Mouse (Mus musculus): Measurements from ENCODE around the gene Aebp2. TPM values are rescaled to one million over a fixed set of nuclear protein-coding genes. Genes with fewer than 3 reads are reported as not detected.

Aebp2 gene
- polyA plus RNA-seq, 1 experiment = 27.1 TPM

- H3ac ChIP-seq (ENCODE audit: control insufficient read depth, insufficient read length, low read depth) = no peak overlapping the region
- no peaks in the 10 kb centered on the region for H3K79me2 ChIP-seq (ENCODE audit: control insufficient read depth, insufficient read depth)
- H3K79me3 ChIP-seq (ENCODE audit: low read depth) = no peaks in the 10 kb centered on the region
- H3K4me3 ChIP-seq (ENCODE audit: insufficient read depth, poor library complexity, severe bottlenecking) = no peak overlapping the region
- no peak for TF ChIP-seq CTCF (IDR thresholded peaks at IDR 0.05; ENCODE audit: control insufficient read depth, insufficient read depth, insufficient read length)
- no peak for TF ChIP-seq CEBPB (IDR thresholded peaks at IDR 0.05; ENCODE audit: low read depth)
- no peak for TF ChIP-seq FOSL1 (IDR thresholded peaks at IDR 0.05; ENCODE audit: insufficient read depth, low read length, poor library complexity, severe bottlenecking)
- no peak for TF ChIP-seq USF1 (IDR thresholded peaks at IDR 0.05; ENCODE audit: low read depth)
- no peak for TF ChIP-seq MYOG (IDR thresholded peaks at IDR 0.05; ENCODE audit: control insufficient read depth, extremely low read depth, insufficient read length)
- no peak for TF ChIP-seq MYOD1 (IDR thresholded peaks at IDR 0.05; ENCODE audit: control insufficient read depth, insufficient read length, low read depth)
- H3K36me3 ChIP-seq (ENCODE audit: control insufficient read depth, insufficient read depth) = no peaks in the 10 kb centered on the region
- no peaks in the 10 kb centered on the region for H3K27me3 ChIP-seq (ENCODE audit: control insufficient read depth, insufficient read depth, insufficient read length)
Observed at GRCm38 (mm10) chr6:140610117-140610516, 12.3 kb upstream of the Aebp2 start.

- H3K36me3 ChIP-seq (ENCODE audit: control insufficient read depth, insufficient read depth) = no peaks in the 10 kb centered on the region
- H3K27me3 ChIP-seq (ENCODE audit: control insufficient read depth, insufficient read depth, insufficient read length) = no peaks in the 10 kb centered on the region
Observed at GRCm38 (mm10) chr6:140611282-140611681, 11.2 kb upstream of the Aebp2 start.

GRCm38 (mm10) chr6:140611893-140612473 lies 10.5 kb upstream of the Aebp2 start:
- H3K36me3 ChIP-seq (ENCODE audit: control insufficient read depth, insufficient read depth) = no peaks in the 10 kb centered on the region
- no peak overlapping the region for H3ac ChIP-seq (ENCODE audit: control insufficient read depth, insufficient read length, low read depth)
- TF ChIP-seq FOSL1 (IDR thresholded peaks at IDR 0.05; ENCODE audit: insufficient read depth, low read length, poor library complexity, severe bottlenecking) (no peak), MYOG (IDR thresholded peaks at IDR 0.05; ENCODE audit: control insufficient read depth, extremely low read depth, insufficient read length) (no peak), CEBPB (IDR thresholded peaks at IDR 0.05; ENCODE audit: low read depth) (no peak), MYOD1 (IDR thresholded peaks at IDR 0.05; ENCODE audit: control insufficient read depth, insufficient read length, low read depth) (no peak), CTCF (IDR thresholded peaks at IDR 0.05; ENCODE audit: control insufficient read depth, insufficient read depth, insufficient read length) (no peak), MAX (IDR thresholded peaks at IDR 0.05) (no peak), USF1 (IDR thresholded peaks at IDR 0.05; ENCODE audit: low read depth) (no peak)

More at GRCm38 (mm10) chr6:140611282-140611681, 11.2 kb upstream of the Aebp2 start:
- Histone ChIP-seq H3K79me3 (ENCODE audit: low read depth) (no peaks in the 10 kb centered on the region), H3ac (ENCODE audit: control insufficient read depth, insufficient read length, low read depth) (no peak overlapping the region), H3K79me2 (ENCODE audit: control insufficient read depth, insufficient read depth) (no peaks in the 10 kb centered on the region), H3K4me3 (ENCODE audit: insufficient read depth, poor library complexity, severe bottlenecking) (no peak overlapping the region)
- TF ChIP-seq USF1 (IDR thresholded peaks at IDR 0.05; ENCODE audit: low read depth) (no peak), CTCF (IDR thresholded peaks at IDR 0.05; ENCODE audit: control insufficient read depth, insufficient read depth, insufficient read length) (no peak), MAX (IDR thresholded peaks at IDR 0.05) (no peak), FOSL1 (IDR thresholded peaks at IDR 0.05; ENCODE audit: insufficient read depth, low read length, poor library complexity, severe bottlenecking) (no peak), MYOD1 (IDR thresholded peaks at IDR 0.05; ENCODE audit: control insufficient read depth, insufficient read length, low read depth) (no peak), MYOG (IDR thresholded peaks at IDR 0.05; ENCODE audit: control insufficient read depth, extremely low read depth, insufficient read length) (no peak), CEBPB (IDR thresholded peaks at IDR 0.05; ENCODE audit: low read depth) (no peak)

GRCm38 (mm10) chr6:140613822-140614221 lies 8.6 kb upstream of the Aebp2 start:
- Histone ChIP-seq H3K36me3 (ENCODE audit: control insufficient read depth, insufficient read depth) (no peaks in the 10 kb centered on the region), H3K27me3 (ENCODE audit: control insufficient read depth, insufficient read depth, insufficient read length) (no peaks in the 10 kb centered on the region)

More at GRCm38 (mm10) chr6:140611893-140612473, 10.5 kb upstream of the Aebp2 start:
- no peak overlapping the region for H3K4me3 ChIP-seq (ENCODE audit: insufficient read depth, poor library complexity, severe bottlenecking)
- no peaks in the 10 kb centered on the region for H3K79me2 ChIP-seq (ENCODE audit: control insufficient read depth, insufficient read depth)
- no peaks in the 10 kb centered on the region for H3K79me3 ChIP-seq (ENCODE audit: low read depth)
- no peaks in the 10 kb centered on the region for H3K27me3 ChIP-seq (ENCODE audit: control insufficient read depth, insufficient read depth, insufficient read length)

GRCm38 (mm10) chr6:140614711-140615110 lies 7.8 kb upstream of the Aebp2 start:
- no peak for TF ChIP-seq MYOD1 (IDR thresholded peaks at IDR 0.05; ENCODE audit: control insufficient read depth, insufficient read length, low read depth)
- no peak for TF ChIP-seq CTCF (IDR thresholded peaks at IDR 0.05; ENCODE audit: control insufficient read depth, insufficient read depth, insufficient read length)
- no peak for TF ChIP-seq FOSL1 (IDR thresholded peaks at IDR 0.05; ENCODE audit: insufficient read depth, low read length, poor library complexity, severe bottlenecking)
- TF ChIP-seq CEBPB (IDR thresholded peaks at IDR 0.05; ENCODE audit: low read depth) = no peak
- no peak for TF ChIP-seq USF1 (IDR thresholded peaks at IDR 0.05; ENCODE audit: low read depth)
- TF ChIP-seq MAX (IDR thresholded peaks at IDR 0.05) = no peak
- no peak for TF ChIP-seq MYOG (IDR thresholded peaks at IDR 0.05; ENCODE audit: control insufficient read depth, extremely low read depth, insufficient read length)
- no peak overlapping the region for H3K4me3 ChIP-seq (ENCODE audit: insufficient read depth, poor library complexity, severe bottlenecking)
- no peaks in the 10 kb centered on the region for H3K79me2 ChIP-seq (ENCODE audit: control insufficient read depth, insufficient read depth)
- H3K36me3 ChIP-seq (ENCODE audit: control insufficient read depth, insufficient read depth) = no peaks in the 10 kb centered on the region
- no peak overlapping the region for H3ac ChIP-seq (ENCODE audit: control insufficient read depth, insufficient read length, low read depth)
- no peaks in the 10 kb centered on the region for H3K27me3 ChIP-seq (ENCODE audit: control insufficient read depth, insufficient read depth, insufficient read length)
- no peaks in the 10 kb centered on the region for H3K79me3 ChIP-seq (ENCODE audit: low read depth)

More at GRCm38 (mm10) chr6:140613822-140614221, 8.6 kb upstream of the Aebp2 start:
- TF ChIP-seq USF1 (IDR thresholded peaks at IDR 0.05; ENCODE audit: low read depth) (no peak), MAX (IDR thresholded peaks at IDR 0.05) (no peak), FOSL1 (IDR thresholded peaks at IDR 0.05; ENCODE audit: insufficient read depth, low read length, poor library complexity, severe bottlenecking) (no peak), CTCF (IDR thresholded peaks at IDR 0.05; ENCODE audit: control insufficient read depth, insufficient read depth, insufficient read length) (no peak), MYOG (IDR thresholded peaks at IDR 0.05; ENCODE audit: control insufficient read depth, extremely low read depth, insufficient read length) (no peak), MYOD1 (IDR thresholded peaks at IDR 0.05; ENCODE audit: control insufficient read depth, insufficient read length, low read depth) (no peak), CEBPB (IDR thresholded peaks at IDR 0.05; ENCODE audit: low read depth) (no peak)
- no peaks in the 10 kb centered on the region for H3K79me2 ChIP-seq (ENCODE audit: control insufficient read depth, insufficient read depth)
- no peaks in the 10 kb centered on the region for H3K79me3 ChIP-seq (ENCODE audit: low read depth)
- no peak overlapping the region for H3K4me3 ChIP-seq (ENCODE audit: insufficient read depth, poor library complexity, severe bottlenecking)
- no peak overlapping the region for H3ac ChIP-seq (ENCODE audit: control insufficient read depth, insufficient read length, low read depth)
